Mouse (Mus musculus) adrenal gland, adult 18-20 months (tissue): Measurements from ENCODE around the gene Arl11. TPM values are rescaled to one million over a fixed set of nuclear protein-coding genes. Genes with fewer than 3 reads are reported as not detected.

Source experiments
- DNase-seq, 2 experiments: peaks; one replicate each; pipeline ENCODE4 v3.0.0; 2021 to 2022; ENCODE audit warnings: low spot score in 2 of 2
- long read RNA-seq, 2 experiments: library from polyadenylated mRNA; stranded (forward); transcript quantifications; one replicate each; pipeline ENCODE4 v2.0.0; 2021
- total RNA-seq, 2 experiments: library from RNA; stranded (reverse); gene quantifications; 1 replicate in 1 of 2; 2 replicates in 1 of 2; pipeline ENCODE4 v1.2.3; 2021

Gene Arl11
- 1 to 10 TPM; 1.8 to 3.3 TPM for total RNA-seq
- long read RNA-seq, experiment 1, partial matches to known transcripts = 0 of 1 reads
- long read RNA-seq, experiment 1, other reads (novel, unspliced or antisense) = 0 of 1 reads
- long read RNA-seq, experiment 2, partial matches to known transcripts = 0 of 1 reads
- long read RNA-seq, experiment 2, other reads (novel, unspliced or antisense) = 0 of 1 reads

DNA sequence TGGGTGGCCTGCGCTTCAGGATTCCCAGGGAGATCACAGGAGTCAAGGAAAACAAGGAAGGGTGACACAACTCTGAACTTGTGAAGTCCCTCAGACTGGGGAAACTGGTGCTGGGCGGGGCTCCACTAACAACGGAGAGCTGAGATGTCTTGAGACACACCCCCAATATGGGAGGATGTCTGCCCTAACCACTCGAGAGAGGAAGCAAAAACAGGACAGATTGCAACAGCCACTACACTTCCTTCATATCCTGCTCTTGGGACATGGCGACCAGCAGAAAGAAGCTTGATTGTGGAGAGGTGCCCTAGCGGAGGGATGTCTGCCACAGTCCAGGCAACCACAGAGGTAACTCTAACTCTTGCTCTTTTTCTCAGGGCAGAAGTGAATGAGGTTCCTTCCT, at the start of gene Arl11:
Gene Arl11, plus strand, starts transcription at position 161 of the 400 bp plus-strand sequence.
- no peak for DNase-seq

DNA sequence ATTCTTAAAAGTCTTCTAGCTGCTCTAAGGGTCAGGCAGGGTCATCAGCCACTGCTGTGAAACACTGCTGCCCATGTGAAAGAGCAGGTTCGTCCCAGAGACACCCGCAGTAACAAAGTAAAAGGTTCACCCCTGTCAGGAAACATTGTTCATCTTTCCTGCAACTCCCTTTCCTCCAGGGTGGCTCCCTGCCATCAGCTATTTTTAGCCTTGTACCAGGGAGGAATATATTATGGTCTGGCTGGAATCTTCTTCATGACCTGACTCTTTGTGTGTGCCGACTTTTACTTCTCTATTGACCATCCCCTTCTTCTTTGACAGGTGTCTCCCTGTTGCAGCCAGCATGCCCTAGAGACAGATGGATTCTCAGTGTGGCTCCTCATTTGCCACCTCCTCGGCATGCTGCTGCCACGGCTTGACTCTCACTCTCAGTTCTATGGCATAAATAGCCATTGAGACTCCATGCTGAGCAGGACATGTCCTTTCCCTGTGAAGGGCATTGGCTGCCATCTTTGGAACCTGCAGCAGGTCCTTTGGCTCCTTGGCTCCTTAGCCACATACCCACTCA, 41.6 kb upstream of the Arl11 start:
- no peak for DNase-seq

DNA sequence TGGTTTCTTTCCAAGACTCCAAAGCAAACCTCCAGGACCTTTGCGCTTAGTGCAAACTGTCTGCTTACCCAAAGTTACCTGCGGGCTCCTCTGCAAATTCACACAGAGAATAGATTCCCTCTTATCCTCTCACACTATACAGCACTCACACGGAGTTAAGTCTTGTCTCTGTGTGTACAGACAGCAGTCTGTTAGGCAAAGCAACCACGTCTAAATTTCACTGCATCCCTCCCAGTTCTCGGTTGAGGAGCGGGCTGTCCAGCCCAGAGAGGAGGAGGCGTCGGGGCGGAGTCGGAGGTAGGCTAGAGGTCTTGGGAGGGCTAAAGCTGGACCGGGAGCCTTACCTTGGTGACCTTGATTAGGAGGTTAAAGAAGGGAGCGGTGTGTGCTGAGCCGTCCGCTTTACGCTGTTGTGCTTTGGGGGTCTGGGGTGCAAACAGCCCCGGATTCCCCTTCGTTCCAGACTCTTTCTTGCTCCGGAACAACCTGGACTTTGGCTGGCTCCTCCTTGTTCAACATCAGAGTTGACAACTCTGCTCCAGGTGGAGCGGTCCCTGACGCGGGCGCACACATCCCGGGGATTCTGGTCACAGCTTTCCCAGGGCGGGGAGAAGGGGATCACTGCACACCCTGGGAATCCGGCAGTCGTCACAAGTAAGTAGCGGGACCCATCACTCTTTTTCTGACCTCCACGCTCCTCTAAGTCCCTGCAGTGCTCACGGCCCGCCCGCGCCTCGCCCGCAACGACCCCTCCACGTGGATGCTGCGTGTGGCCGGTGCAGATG, 34.9 kb upstream of the Arl11 start:
- no peak for DNase-seq

- peak; percentile 54 to 59 for DNase-seq
These were observed 32.3 kb upstream of the Arl11 start for GRCm38 (mm10) chr14:61277285-61277684.

DNA sequence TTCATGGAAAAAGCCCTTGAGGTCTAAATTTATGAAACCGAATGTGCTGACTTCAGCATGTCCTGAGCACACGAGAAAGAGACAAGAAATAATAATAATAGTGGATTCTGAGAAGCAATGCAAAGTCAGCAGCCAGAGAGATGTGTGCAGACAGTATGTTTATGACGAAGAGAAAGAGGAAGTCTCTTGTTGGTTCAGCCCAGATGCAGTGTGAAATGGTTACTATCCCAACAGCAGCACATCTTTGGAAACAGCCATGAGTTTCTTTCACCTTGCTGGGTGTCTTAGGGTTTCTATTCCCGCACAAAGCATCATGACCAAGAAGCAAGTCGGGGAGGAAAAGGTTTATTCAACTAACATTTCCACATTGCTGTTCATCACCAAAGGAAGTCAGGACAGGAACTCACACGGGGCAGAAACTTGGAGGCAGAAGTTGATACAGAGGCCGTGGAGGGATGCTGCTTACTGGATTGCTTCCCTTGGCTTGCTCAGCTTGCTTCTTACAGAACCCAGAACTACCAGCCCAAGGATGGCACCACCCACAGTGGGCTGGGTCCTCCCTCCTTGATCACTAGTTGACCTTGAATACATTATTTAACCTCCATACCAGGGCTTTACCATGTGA, 30.8 kb upstream of the Arl11 start:
- no peak for DNase-seq

- DNase-seq = no peak
These were observed 20.8 kb upstream of the Arl11 start for GRCm38 (mm10) chr14:61288606-61289286.

DNA sequence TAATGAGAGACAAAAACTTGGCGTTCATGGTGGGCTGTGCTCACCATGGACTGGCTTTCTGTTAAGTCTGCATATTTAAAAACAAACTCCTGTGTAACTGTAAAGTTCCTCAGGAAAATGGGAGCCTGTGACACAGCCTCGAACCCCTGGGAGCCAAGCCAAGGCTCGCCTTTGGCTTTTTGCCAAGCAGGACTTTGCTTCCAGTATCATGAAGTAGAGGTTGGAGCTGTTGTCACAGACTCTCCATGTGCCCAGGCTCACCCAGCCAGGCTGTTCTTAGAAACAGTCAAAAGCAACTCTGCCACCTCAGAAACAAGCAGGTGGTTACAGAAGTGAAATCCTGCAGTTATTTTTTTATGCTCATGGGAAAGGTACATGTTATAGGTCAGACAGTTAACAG, 18.9 kb upstream of the Arl11 start:
- peak in 1 of 2 experiments; percentile 49 for DNase-seq

- DNase-seq = peak; percentile 46 to 51
These were observed 15.4 kb upstream of the Arl11 start for GRCm38 (mm10) chr14:61293884-61294737.

GRCm38 (mm10) chr14:61294738-61295079, 14.8 kb upstream of the Arl11 start:
- DNase-seq = peak; percentile 45 to 47

DNA sequence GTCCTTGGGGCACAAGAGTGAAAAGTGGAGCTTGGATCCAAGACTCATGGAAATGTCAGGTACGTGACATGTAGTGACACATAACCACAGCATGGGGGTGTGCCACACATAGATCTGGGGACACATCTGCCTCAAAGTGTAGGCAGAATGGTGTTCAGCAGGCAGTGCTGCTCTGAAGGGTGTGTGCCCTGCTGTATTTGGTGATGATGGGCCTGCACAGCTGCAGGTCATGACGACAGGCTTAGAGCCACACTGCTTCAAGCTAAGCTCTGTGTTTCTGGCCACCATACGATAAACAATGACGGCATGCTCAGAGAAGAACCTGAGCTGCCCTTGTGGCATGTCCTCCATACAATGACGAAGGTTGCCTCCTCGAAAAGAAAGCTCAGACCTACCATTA, 9.7 kb upstream of the Arl11 start:
- DNase-seq = no peak

GRCm38 (mm10) chr14:61301323-61301722, 8.2 kb upstream of the Arl11 start:
- DNase-seq = no peak

DNA sequence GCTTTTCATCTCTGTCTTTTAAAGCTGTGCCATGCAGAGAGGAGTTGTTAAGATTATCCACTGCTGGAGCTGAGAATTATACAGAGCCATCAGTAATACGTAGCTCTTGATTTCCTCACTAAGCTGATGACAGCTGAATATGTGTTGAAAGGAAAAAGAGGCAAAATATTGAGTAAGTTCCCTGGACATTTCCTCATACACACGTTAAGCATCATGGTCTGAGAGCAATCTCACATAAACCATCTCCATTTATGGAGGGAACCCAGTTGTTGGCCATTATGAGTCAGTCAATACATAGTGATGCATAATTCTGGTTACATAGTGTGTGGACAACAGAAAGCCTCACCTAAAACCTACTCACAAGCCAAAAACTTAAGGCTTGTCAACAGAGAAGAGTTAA, 7.1 kb upstream of the Arl11 start:
- no peak for DNase-seq

GRCm38 (mm10) chr14:61303969-61304609, 5.5 kb upstream of the Arl11 start:
- DNase-seq = no peak

GRCm38 (mm10) chr14:61310036-61310772, 651 bp downstream of the Arl11 start:
- DNase-seq = no peak

DNA sequence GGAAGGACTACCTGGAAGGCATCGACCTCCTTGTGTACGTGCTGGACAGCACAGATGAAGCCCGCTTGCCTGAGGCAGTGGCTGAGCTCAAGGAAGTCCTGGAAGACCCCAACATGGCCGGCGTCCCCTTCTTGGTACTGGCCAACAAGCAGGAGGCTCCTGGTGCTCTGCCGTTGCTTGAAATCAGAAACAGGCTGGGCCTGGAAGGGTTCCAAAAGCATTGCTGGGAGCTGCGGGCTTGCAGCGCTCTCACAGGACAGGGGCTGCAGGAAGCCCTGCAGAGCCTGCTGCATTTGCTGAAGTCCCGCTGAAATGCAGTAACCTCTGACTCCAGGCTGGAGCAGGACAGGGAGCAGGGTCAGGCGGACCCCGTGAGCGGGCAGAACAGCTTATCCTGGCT, 1.4 kb downstream of the Arl11 start:
- peak in 1 of 2 experiments; percentile 5 for DNase-seq

DNA sequence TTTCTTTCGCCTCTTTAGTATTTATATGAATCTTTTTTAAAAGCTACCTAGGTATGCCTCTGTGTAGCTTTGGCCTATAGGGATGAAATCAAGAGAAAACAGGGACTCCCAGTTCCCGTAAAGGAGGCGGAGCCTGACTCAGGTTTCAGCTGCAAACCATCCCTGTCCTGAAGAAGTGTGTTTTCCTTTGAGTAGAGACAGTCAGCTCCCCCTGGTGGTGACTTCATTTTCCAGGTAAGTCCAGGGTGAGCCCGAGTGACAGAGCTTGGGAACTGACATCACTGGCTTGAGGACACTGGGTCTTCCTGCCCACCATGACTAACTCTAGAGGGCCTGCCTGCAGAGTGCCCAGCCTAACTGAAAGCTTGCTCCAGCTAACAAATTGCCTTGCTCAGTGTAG, 7.3 kb downstream of the Arl11 start:
- peak; percentile 38 to 51 for DNase-seq

DNA sequence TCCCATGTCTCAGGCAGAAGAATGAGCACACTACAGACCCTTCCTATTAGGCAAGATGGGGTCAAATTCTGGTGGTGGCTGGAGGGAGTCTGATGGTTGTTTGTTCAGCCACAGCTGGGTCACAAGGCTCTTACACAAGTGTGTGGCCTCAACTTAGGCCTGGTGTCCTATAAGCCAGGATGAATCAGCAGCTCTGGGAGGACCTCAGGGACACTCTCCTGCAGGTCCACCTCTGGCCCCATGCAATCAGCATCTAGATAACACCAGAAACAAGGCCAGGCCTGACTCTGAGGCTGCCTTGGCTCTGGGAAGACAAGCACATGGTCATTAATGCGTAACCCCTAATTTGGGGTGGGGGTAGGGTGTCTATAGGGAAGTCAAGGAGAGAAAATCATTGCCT, 11.2 kb downstream of the Arl11 start:
- DNase-seq = peak in 1 of 2 experiments; percentile 38

- DNase-seq = no peak
These were observed 11.6 kb downstream of the Arl11 start for GRCm38 (mm10) chr14:61321200-61321599.

GRCm38 (mm10) chr14:61322740-61323139, 13.2 kb downstream of the Arl11 start:
- no peak for DNase-seq
